Mouse (Mus musculus) hindbrain, embryonic 16.5 days (tissue): ENCODE measurements around the gene 2210010C04Rik. TPM values are rescaled to one million over a fixed set of nuclear protein-coding genes. Genes with fewer than 3 reads are reported as not detected.

Experiments used
- ATAC-seq: fragments of 200-750 bp; cut with Nextera tagmentation; 2 replicates; pipeline ENCODE4 v1.8.0; 2017; ENCODE audit warnings: moderate TSS enrichment, moderate library complexity
- H3K27ac ChIP-seq: fragments of 300-500 bp; sonication (generic); 2 replicates; pipeline ENCODE4 v1.5.1; 2014; ENCODE audit warnings: low read depth, mild to moderate bottlenecking, control low read depth, low read length, moderate library complexity
- H3K27me3 ChIP-seq: fragments of 300-500 bp; sonication (generic); replicated peaks from 2 replicates; pipeline ENCODE4 v1.6.1; 2014; ENCODE audit warnings: low read length; ENCODE audit not compliant: control insufficient read depth, insufficient read depth
- H3K36me3 ChIP-seq: fragments of 300-500 bp; sonication (generic); 2 replicates; pipeline ENCODE4 v1.6.1; 2014; ENCODE audit warnings: mild to moderate bottlenecking, low read length, moderate library complexity, mixed read lengths; ENCODE audit not compliant: control insufficient read depth, insufficient read depth
- H3K4me1 ChIP-seq: fragments of 300-500 bp; sonication (generic); 2 replicates; pipeline ENCODE4 v1.6.1; 2014; ENCODE audit warnings: low read depth, low read length; ENCODE audit not compliant: control insufficient read depth, insufficient read depth
- H3K4me2 ChIP-seq: fragments of 300-500 bp; sonication (generic); 2 replicates; pipeline ENCODE4 v1.6.1; 2014; ENCODE audit warnings: mild to moderate bottlenecking, low read length, control low read depth, moderate library complexity
- H3K4me3 ChIP-seq: fragments of 300-500 bp; sonication (generic); 2 replicates; pipeline ENCODE4 v1.5.1; 2014; ENCODE audit warnings: mild to moderate bottlenecking, low read length, control low read depth, moderate library complexity
- H3K9ac ChIP-seq: fragments of 300-500 bp; sonication (generic); 2 replicates; pipeline ENCODE4 v1.6.1; 2014; ENCODE audit warnings: low read depth, mild to moderate bottlenecking, control low read depth, low read length, moderate library complexity
- H3K9me3 ChIP-seq: fragments of 300-500 bp; sonication (generic); 2 replicates; pipeline ENCODE4 v1.6.1; 2014; ENCODE audit warnings: mild to moderate bottlenecking, low read length, moderate library complexity; ENCODE audit not compliant: control insufficient read depth
- WGBS: fragments of 180-500 bp; shearing (Covaris S2); extraction: QIAGEN DNeasy Blood & Tissue Kit; methylation state at CpG from one replicate; pipeline ENCODE4 v1.1.7; 2014; 5-methylcytosine and 5-hydroxymethylcytosine counted together
- polyA plus RNA-seq: library from polyadenylated mRNA; unstranded; fragments of >200 nt; fragmentation: Nextera tagmentation; extraction: Ambion mirVana; gene quantifications from 2 replicates; pipeline ENCODE4 v1.2.1, GENCODE M21; 2015

Gene 2210010C04Rik
- polyA plus RNA-seq, 1 experiment from 2014 or later: not detected

DNA sequence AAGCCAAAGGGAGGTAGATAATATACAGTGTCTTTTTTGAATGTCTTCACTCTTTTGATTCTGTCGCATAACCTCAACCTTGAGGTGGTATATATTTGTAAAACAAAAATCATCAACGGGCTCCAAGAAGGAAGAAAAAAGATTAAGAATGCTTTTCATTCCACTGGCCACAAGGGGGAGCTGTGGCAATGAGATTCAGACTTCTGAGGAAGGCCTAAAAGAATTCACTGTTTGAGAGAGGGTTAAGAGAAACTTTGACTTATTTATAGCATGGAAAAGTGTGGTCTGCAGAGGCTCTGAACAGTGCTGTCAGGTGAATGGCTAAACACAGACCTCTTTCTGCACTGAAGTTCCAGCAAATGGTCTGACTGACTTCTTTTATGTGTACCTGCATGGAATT is 20.3 kb upstream of the 2210010C04Rik start:
- H3K9me3 ChIP-seq: no peaks in the 10 kb centered on the region
- H3K27me3 ChIP-seq: no peaks in the 10 kb centered on the region
- no peak overlapping the region for H3K9ac ChIP-seq
- 34% methylated on average over 2 of the region's 2 CpGs for WGBS
- H3K4me3 ChIP-seq: no peak overlapping the region
- H3K36me3 ChIP-seq: no peaks in the 10 kb centered on the region
- no peak overlapping the region for H3K4me2 ChIP-seq
- H3K27ac ChIP-seq: no peak overlapping the region
- H3K4me1 ChIP-seq: no peaks in the 10 kb centered on the region
- ATAC-seq: no peak

DNA sequence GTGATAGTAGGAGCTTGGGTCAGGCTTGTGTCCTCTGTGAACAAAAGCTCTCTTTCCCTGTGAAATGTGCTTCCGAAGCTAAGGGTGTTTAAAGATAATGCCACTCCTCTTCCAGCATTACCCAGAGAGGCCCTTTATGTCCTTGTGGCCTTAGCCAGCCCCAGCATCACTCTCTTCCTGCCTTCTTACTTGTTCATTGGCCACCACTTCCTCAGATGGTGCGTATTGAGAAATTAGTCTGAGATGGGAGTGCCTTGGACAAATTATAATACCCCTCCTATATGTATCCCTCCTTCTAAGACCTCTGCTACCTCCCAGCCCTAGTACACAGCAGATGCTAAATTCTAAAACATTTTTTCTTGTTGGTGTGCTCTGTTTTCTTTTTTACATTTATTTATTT is 19.1 kb upstream of the 2210010C04Rik start:
- no peak for ATAC-seq
- 91% methylated on average over 2 of the region's 2 CpGs for WGBS

DNA sequence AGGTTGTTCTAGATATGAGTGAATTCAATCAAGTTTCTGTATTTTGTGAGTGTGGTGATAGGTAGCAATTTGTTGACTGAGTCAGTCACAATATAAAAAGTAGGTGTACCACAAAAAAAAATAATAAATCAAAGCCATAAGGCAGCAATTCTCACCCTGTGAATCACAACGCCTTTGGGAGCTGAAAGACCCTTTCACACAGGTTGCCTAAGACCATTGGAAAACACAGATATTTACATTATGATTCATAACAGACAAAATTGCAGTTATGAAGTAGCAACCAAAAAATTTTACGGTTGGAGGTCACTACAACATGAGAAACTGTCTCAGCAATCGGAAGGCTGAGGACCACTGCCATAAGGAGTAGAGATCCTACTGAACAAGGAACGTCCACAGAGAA is 16.5 kb upstream of the 2210010C04Rik start:
- H3K9ac ChIP-seq: no peak overlapping the region
- H3K4me1 ChIP-seq: no peaks in the 10 kb centered on the region
- H3K27ac ChIP-seq: no peak overlapping the region
- no peak overlapping the region for H3K4me3 ChIP-seq
- WGBS: 86% methylated on average over 4 of the region's 4 CpGs
- H3K4me2 ChIP-seq: no peak overlapping the region
- no peaks in the 10 kb centered on the region for H3K27me3 ChIP-seq
- no peak for ATAC-seq
- no peaks in the 10 kb centered on the region for H3K36me3 ChIP-seq
- H3K9me3 ChIP-seq: no peaks in the 10 kb centered on the region

More for the DNA sequence above, 19.1 kb upstream of the 2210010C04Rik start:
- Histone ChIP-seq H3K9ac (no peak overlapping the region), H3K4me3 (no peak overlapping the region), H3K4me2 (no peak overlapping the region), H3K4me1 (no peaks in the 10 kb centered on the region), H3K27ac (no peak overlapping the region), H3K36me3 (no peaks in the 10 kb centered on the region), H3K9me3 (no peaks in the 10 kb centered on the region), H3K27me3 (no peaks in the 10 kb centered on the region)

DNA sequence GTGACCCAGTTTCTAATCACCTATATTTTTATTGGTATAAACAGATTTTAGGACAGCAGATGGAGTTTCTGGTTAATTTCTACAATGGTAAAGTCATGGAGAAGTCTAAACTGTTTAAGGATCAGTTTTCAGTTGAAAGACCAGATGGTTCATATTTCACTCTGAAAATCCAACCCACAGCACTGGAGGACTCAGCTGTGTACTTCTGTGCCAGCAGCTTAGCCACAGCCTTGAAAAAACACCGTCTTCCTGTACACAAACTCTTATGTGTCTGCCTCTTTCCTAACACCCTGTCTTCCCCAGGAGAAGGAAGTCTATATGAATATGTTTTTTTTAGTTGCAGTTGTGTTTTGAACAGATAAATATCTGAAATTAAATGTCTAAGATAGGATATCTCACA is 13.3 kb upstream of the 2210010C04Rik start:
- Histone ChIP-seq H3K9me3 (no peaks in the 10 kb centered on the region), H3K4me3 (no peak overlapping the region), H3K36me3 (no peaks in the 10 kb centered on the region), H3K4me1 (no peaks in the 10 kb centered on the region), H3K27me3 (no peaks in the 10 kb centered on the region), H3K9ac (no peak overlapping the region), H3K27ac (no peak overlapping the region), H3K4me2 (no peak overlapping the region)
- no peak for ATAC-seq
- WGBS: 88% methylated on average over 1 of the region's 1 CpGs

DNA sequence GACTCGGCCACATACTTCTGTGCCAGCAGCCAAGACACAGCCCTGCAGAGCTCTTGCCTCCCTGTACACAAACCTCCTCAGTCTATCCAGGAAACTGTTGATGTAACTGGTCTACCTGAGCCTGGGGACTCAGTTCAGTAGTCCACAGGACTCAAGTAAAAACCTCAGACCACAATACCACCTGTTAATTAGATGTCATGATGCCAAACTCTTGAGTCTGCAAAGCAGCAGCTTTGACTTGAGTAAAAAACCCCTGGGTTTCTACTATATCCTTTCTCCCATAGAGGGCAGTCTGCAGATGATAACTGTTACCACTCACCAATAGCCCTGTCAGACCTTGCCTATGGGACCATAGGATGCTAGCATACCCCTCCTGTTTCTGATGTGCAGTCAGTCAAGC is 12.7 kb upstream of the 2210010C04Rik start:
- no peak for ATAC-seq
- H3K4me1 ChIP-seq: no peaks in the 10 kb centered on the region
- WGBS: 86% methylated on average over 1 of the region's 1 CpGs
- no peak overlapping the region for H3K9ac ChIP-seq
- no peak overlapping the region for H3K4me2 ChIP-seq
- no peak overlapping the region for H3K4me3 ChIP-seq
- no peaks in the 10 kb centered on the region for H3K9me3 ChIP-seq
- H3K36me3 ChIP-seq: no peaks in the 10 kb centered on the region
- H3K27ac ChIP-seq: no peak overlapping the region
- H3K27me3 ChIP-seq: no peaks in the 10 kb centered on the region

DNA sequence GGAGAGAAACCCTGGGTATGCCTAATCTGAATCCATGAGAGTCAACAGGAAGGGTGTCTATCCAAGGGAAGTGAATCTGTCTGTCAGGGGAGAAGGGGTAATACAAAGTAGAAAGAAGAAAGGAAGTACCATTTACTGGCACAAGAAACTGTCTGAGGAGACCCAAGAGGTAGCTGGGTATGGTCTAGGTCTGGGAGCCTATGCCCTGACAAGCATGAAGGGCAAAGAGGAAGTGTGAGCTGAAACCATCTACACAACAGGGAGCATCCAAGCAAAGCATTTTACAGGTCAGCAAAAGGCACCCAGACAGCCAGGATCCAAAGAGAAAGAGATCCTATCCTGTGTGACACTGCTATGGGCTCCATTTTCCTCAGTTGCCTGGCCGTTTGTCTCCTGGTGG is 11.9 kb upstream of the 2210010C04Rik start:
- Histone ChIP-seq H3K27ac (no peak overlapping the region), H3K27me3 (no peaks in the 10 kb centered on the region), H3K9ac (no peak overlapping the region), H3K4me3 (no peak overlapping the region), H3K4me2 (no peak overlapping the region), H3K9me3 (no peaks in the 10 kb centered on the region), H3K36me3 (no peaks in the 10 kb centered on the region), H3K4me1 (no peaks in the 10 kb centered on the region)
- no peak for ATAC-seq
- 92% methylated on average over 1 of the region's 1 CpGs for WGBS

DNA sequence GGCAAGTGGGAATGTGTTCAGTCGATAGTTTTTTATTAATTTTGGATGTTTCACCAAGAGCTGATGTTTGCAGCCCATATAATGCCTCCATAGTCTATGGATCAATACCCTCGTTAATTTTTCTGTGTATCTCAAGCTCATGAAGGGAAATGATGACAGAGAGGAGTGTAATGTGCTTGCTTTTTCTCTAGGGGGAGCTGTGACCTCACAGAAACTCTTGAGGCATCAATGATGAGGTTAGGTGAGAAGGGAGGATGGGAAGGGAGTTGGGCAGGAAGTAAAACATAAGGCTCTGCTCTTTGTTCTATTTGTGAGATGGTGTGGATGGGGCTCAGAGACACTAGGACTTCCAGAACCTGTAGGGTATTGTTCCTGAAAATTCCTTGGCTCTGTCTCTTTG is 11.2 kb upstream of the 2210010C04Rik start:
- Histone ChIP-seq H3K4me3 (no peak overlapping the region), H3K9me3 (no peaks in the 10 kb centered on the region), H3K9ac (no peak overlapping the region), H3K4me2 (no peak overlapping the region), H3K36me3 (no peaks in the 10 kb centered on the region), H3K27me3 (no peaks in the 10 kb centered on the region), H3K27ac (no peak overlapping the region), H3K4me1 (no peaks in the 10 kb centered on the region)
- ATAC-seq: no peak
- WGBS: 60% methylated on average over 2 of the region's 2 CpGs

DNA sequence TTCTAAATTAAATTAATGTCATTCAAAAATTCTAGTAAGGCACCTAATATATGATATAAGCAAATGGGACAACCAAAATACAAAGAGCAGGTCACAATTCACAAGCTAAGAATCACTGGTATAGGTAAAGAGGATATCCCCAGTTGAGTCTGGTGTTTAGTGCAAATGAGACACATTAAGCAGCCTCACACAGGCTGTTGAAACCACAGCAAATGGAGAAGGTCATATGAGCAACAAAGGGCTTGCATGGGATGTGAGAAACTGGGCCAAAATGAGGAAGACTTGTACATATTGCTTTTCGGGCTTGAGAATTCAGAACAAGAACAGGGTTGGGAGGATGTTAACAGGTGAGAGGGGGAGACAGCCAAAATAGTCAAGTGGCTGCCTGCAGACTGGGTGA is 9.4 kb upstream of the 2210010C04Rik start:
- Histone ChIP-seq H3K4me1 (no peaks in the 10 kb centered on the region), H3K9me3 (no peaks in the 10 kb centered on the region), H3K9ac (no peak overlapping the region), H3K4me2 (no peak overlapping the region), H3K4me3 (no peak overlapping the region), H3K27me3 (no peaks in the 10 kb centered on the region), H3K27ac (no peak overlapping the region), H3K36me3 (no peaks in the 10 kb centered on the region)
- 92% methylated on average over 1 of the region's 1 CpGs for WGBS
- no peak for ATAC-seq

DNA sequence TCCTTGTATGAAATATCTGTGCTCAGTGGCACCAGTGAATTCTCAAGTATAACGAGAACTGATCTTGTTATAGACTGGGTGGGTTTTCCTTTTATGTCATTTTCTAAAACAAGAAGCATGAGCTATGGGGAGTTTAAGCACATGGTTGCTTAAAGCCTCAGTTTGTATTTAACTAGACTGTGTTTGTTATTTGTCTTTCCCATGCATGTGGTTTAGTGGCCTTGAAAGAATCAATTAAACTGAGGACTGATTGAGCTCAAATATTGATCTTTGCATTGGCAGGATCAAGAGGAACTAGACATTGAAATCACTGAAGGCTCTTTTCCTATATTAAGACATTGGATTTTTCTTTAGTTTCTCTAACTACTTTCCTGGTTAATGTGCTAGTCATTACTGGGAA is 9.0 kb upstream of the 2210010C04Rik start:
- WGBS: 82% methylated on average over 1 of the region's 1 CpGs
- ATAC-seq: no peak
- H3K9me3 ChIP-seq: no peaks in the 10 kb centered on the region

DNA sequence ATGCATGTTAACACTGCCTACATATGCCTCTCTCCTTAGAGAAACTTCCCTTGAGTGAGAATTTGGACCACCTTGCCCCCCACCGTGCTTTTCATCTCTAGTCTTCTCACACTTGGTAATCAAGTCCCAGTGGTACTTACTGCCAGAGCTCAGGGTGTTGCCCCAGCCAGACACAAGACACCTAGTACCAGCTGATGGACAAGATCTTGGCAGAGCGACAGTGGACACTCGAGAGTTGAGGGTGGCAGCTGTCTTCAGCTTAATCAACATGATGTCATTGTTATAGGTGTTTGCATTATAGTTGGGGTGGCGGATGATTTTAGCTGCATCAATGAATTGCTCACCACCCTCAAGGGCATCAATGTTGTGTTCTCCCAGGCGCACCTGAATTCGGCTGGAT is 2.5 kb downstream of the 2210010C04Rik start:
- no peaks in the 10 kb centered on the region for H3K27me3 ChIP-seq
- WGBS: 80% methylated on average over 6 of the region's 6 CpGs
- no peaks in the 10 kb centered on the region for H3K36me3 ChIP-seq
- H3K27ac ChIP-seq: no peak overlapping the region
- H3K9me3 ChIP-seq: no peaks in the 10 kb centered on the region
- H3K4me3 ChIP-seq: no peak overlapping the region
- no peak overlapping the region for H3K9ac ChIP-seq
- H3K4me1 ChIP-seq: no peaks in the 10 kb centered on the region
- no peak overlapping the region for H3K4me2 ChIP-seq
- ATAC-seq: no peak

More for the DNA sequence above, 9.0 kb upstream of the 2210010C04Rik start:
- no peak overlapping the region for H3K27ac ChIP-seq
- H3K9ac ChIP-seq: no peak overlapping the region
- H3K27me3 ChIP-seq: no peaks in the 10 kb centered on the region
- H3K4me2 ChIP-seq: no peak overlapping the region
- no peak overlapping the region for H3K4me3 ChIP-seq
- H3K36me3 ChIP-seq: no peaks in the 10 kb centered on the region
- H3K4me1 ChIP-seq: no peaks in the 10 kb centered on the region
